9 mouse cellular contexts compared by ENCODE assay signal in the genomic region with DNA sequence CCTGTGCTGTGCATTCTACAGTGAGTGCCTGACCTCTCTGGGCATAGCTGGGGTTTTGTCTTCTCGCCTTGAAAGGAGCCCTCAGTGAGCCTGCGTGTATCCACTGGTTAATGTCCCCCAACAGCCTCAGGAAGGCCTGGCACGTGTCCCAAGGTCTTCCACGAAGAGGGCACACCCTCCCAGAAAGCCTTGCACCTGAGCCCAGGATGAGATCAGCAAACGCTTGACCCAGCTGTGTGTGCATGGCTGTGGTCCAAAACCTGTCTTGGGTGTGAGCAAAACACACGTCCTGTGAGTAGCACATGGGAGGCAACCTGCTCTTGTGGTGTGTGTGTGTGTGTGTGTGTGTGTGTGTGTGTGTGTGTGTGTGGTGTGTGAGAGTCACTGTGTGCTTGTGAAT. TPM values are rescaled to one million over a fixed set of nuclear protein-coding genes. Genes with fewer than 3 reads are reported as not detected.
A peak's percentile ranks its signal among the peaks of the same experiment; 100 is the strongest.
DNase-seq lines count a peak whose midpoint lies in the region; ATAC-seq and TF ChIP-seq lines count a peak whose summit lies in the region.
"Had no signal": no experiment of that assay in that cellular context is flagged by ENCODE, and none has a peak within 500 bp of the region (broad histone marks: within the 10 kb centered on the region; RNA-seq: fewer than 3 reads in every experiment).

No protein-coding gene starts in this region.

- no peaks in the 10 kb centered on the region for H3K36me3 ChIP-seq in hindbrain, postnatal 0 days (ENCODE audit: insufficient read depth, low read length)
- H3K36me3 ChIP-seq in hindbrain, embryonic 10.5 days, result no peaks in the 10 kb centered on the region
- no peaks in the 10 kb centered on the region for H3K36me3 ChIP-seq in intestine, embryonic 14.5 days (ENCODE audit: control insufficient read depth, insufficient read depth, low read length)

- WGBS in hindbrain, postnatal 0 days, result 25% methylated on average over 6 of the region's 6 CpGs
- 79% methylated on average over 6 of the region's 6 CpGs for WGBS in hindbrain, embryonic 10.5 days
- 40% methylated on average over 6 of the region's 6 CpGs for WGBS in intestine, embryonic 14.5 days
- 15% methylated on average over 6 of the region's 6 CpGs for WGBS in cerebellum, adult 2 months

- no peaks in the 10 kb centered on the region for H3K9me3 ChIP-seq in hindbrain, postnatal 0 days (ENCODE audit: low read length)
- no peaks in the 10 kb centered on the region for H3K9me3 ChIP-seq in hindbrain, embryonic 10.5 days
- no peaks in the 10 kb centered on the region for H3K9me3 ChIP-seq in intestine, embryonic 14.5 days (ENCODE audit: control insufficient read depth, low read length)

- H3K27ac ChIP-seq in hindbrain, postnatal 0 days, result no peak overlapping the region
- no peak overlapping the region for H3K27ac ChIP-seq in hindbrain, embryonic 10.5 days
- peak overlapping the region; percentile 82 for H3K27ac ChIP-seq in intestine, embryonic 14.5 days (ENCODE audit: low read depth)
- H3K27ac ChIP-seq in cerebellum, adult 2 months (ENCODE audit: insufficient read depth, low read length), result no peak overlapping the region

- ATAC-seq in hindbrain, postnatal 0 days, result no peak
- ATAC-seq in intestine, embryonic 14.5 days (replicated peaks; ENCODE audit: low FRiP score, low TSS enrichment, low read depth), result no peak
- ATAC-seq: Patski had no signal

- no peak for TF ChIP-seq CTCF in hindbrain, postnatal 0 days (IDR thresholded peaks at IDR 0.05; ENCODE audit: low read depth)
- no peak for TF ChIP-seq CTCF in cerebellum, adult 2 months (IDR thresholded peaks at IDR 0.05; ENCODE audit: borderline replicate concordance, insufficient read depth, low read depth, low read length)

- TF ChIP-seq POLR2A in cerebellum, adult 2 months (IDR thresholded peaks at IDR 0.05; ENCODE audit: borderline replicate concordance, insufficient read depth, low read length), result no peak

- no peak overlapping the region for H3K4me2 ChIP-seq in hindbrain, postnatal 0 days (ENCODE audit: low read depth, low read length)
- H3K4me2 ChIP-seq in intestine, embryonic 14.5 days (ENCODE audit: low read length), result no peak overlapping the region

- no peak overlapping the region for H3K9ac ChIP-seq in hindbrain, postnatal 0 days (replicated peaks; ENCODE audit: low read length)
- no peak overlapping the region for H3K9ac ChIP-seq in intestine, embryonic 14.5 days (ENCODE audit: low read length)

- peaks cover 5% of the 10 kb centered on the region for H3K4me1 ChIP-seq in hindbrain, postnatal 0 days (ENCODE audit: insufficient read depth, low read length)
- peaks cover 32% of the 10 kb centered on the region for H3K4me1 ChIP-seq in hindbrain, embryonic 10.5 days (replicated peaks)
- H3K4me1 ChIP-seq in intestine, embryonic 14.5 days (replicated peaks; ENCODE audit: control insufficient read depth, insufficient read depth, low read length), result peaks cover 13% of the 10 kb centered on the region
- no peaks in the 10 kb centered on the region for H3K4me1 ChIP-seq in cerebellum, adult 2 months (ENCODE audit: control insufficient read depth, insufficient read depth, low read length)

- no peaks in the 10 kb centered on the region for H3K27me3 ChIP-seq in hindbrain, postnatal 0 days (ENCODE audit: insufficient read depth, low read length)
- H3K27me3 ChIP-seq in hindbrain, embryonic 10.5 days (ENCODE audit: insufficient read depth, poor library complexity, severe bottlenecking), result no peaks in the 10 kb centered on the region
- no peaks in the 10 kb centered on the region for H3K27me3 ChIP-seq in intestine, embryonic 14.5 days (replicated peaks; ENCODE audit: control insufficient read depth, insufficient read depth, low read length)
- H3K27me3 ChIP-seq in cerebellum, adult 2 months (ENCODE audit: control insufficient read depth, insufficient read depth, low read length), result no peaks in the 10 kb centered on the region
- H3K27me3 ChIP-seq: Patski had no signal

- peak; percentile 46 for DNase-seq in hindbrain, postnatal 0 days (ENCODE audit: low spot score)
- no peak for DNase-seq in hindbrain, embryonic 10.5 days (ENCODE audit: low spot score)
- DNase-seq in adrenal gland, postnatal 36 days, result peak; percentile 74 to 80
- no peak for DNase-seq in intestine, embryonic 14.5 days (ENCODE audit: low spot score)
- peak; percentile 67 to 80 for DNase-seq in lung, postnatal 4 days
- DNase-seq in layer of hippocampus, postnatal 36 days, result no peak
- no peak for DNase-seq in embryo, embryonic 9.5 days (ENCODE audit: extremely low spot score)
- no peak for DNase-seq in cerebellum, adult 2 months

- no peak overlapping the region for H3K4me3 ChIP-seq in hindbrain, postnatal 0 days (ENCODE audit: low read length)
- no peak overlapping the region for H3K4me3 ChIP-seq in hindbrain, embryonic 10.5 days
- no peak overlapping the region for H3K4me3 ChIP-seq in intestine, embryonic 14.5 days (ENCODE audit: low read depth, low read length)
- H3K4me3 ChIP-seq in cerebellum, adult 2 months (replicated peaks; ENCODE audit: insufficient read depth, low read depth, low read length), result no peak overlapping the region

RNA-seq across cellular contexts. Expression of gene Sik1, which starts 28.9 kb away (rescaled TPM):
- total RNA-seq in hindbrain, postnatal 0 days (2014; rRNA removed), result 39.6 and 41.6 TPM in 2 replicates
- polyA plus RNA-seq in hindbrain, postnatal 0 days (2015; fragmentation: Nextera tagmentation; extraction: Ambion mirVana), result 14.4 and 18.1 TPM in 2 replicates
- 14.0 and 14.3 TPM in 2 replicates for polyA plus RNA-seq in hindbrain, embryonic 10.5 days (2016; fragmentation: Nextera tagmentation; extraction: Ambion mirVana)
- total RNA-seq in adrenal gland, postnatal 36 days (2021), result 100 to 1,000 TPM; 124 to 127 TPM
- 9.2 and 11.9 TPM in 2 replicates for polyA plus RNA-seq in intestine, embryonic 14.5 days (2014; fragmentation: Nextera tagmentation; extraction: Ambion mirVana)
- total RNA-seq in layer of hippocampus, postnatal 36 days (2021), result 10 to 100 TPM; 16.9 to 18.0 TPM
- polyA plus RNA-seq in cerebellum, adult 2 months (2012; rRNA removed), result 5.0 and 5.2 TPM in 2 replicates

Comparison
In these comparisons a context has a peak if more than half of its experiments do, and no peak if none do; other contexts are left out.
1. DNase-seq: peak in hindbrain, postnatal 0 days (single experiment), adrenal gland, postnatal 36 days (2 of 2) and lung, postnatal 4 days (2 of 2); none in hindbrain, embryonic 10.5 days (single experiment), intestine, embryonic 14.5 days (single experiment), layer of hippocampus, postnatal 36 days (0 of 2), embryo, embryonic 9.5 days (single experiment) and cerebellum, adult 2 months (0 of 2).